Mouse (Mus musculus) liver, embryonic 12.5 days (tissue): Measurements from ENCODE around the gene Ptger4. TPM values are rescaled to one million over a fixed set of nuclear protein-coding genes. Genes with fewer than 3 reads are reported as not detected.
"Not testable (repeated sequence)": the region's sequence is repeated elsewhere in the genome, so short reads cannot be mapped to it uniquely, and the experiment has no call there.

Experiments
- ATAC-seq: fragments of 200-750 bp; cut with Nextera tagmentation; 2 replicates; pipeline ENCODE4 v1.8.0; 2017; ENCODE audit warnings: moderate number of reproducible peaks, mild to moderate bottlenecking, moderate library complexity
- H3K27ac ChIP-seq: fragments of 300-500 bp; sonication (generic); 2 replicates; pipeline ENCODE4 v1.5.1; 2016; ENCODE audit warnings: mild to moderate bottlenecking
- H3K27me3 ChIP-seq: fragments of 300-500 bp; sonication (generic); replicated peaks from 2 replicates; pipeline ENCODE4 v1.6.1; 2016; ENCODE audit warnings: mild to moderate bottlenecking, moderate library complexity
- H3K36me3 ChIP-seq: fragments of 300-500 bp; sonication (generic); 2 replicates; pipeline ENCODE4 v1.6.1; 2016; ENCODE audit warnings: mild to moderate bottlenecking, moderate library complexity
- H3K4me1 ChIP-seq: fragments of 300-500 bp; sonication (generic); 2 replicates; pipeline ENCODE4 v1.6.1; 2016
- H3K4me2 ChIP-seq: fragments of 300-500 bp; sonication (generic); 2 replicates; pipeline ENCODE4 v1.6.1; 2016; ENCODE audit warnings: mild to moderate bottlenecking, moderate library complexity
- H3K4me3 ChIP-seq: fragments of 300-500 bp; sonication (generic); 2 replicates; pipeline ENCODE4 v1.5.1; 2016; ENCODE audit warnings: mild to moderate bottlenecking, moderate library complexity
- H3K9ac ChIP-seq: fragments of 300-500 bp; sonication (generic); 2 replicates; pipeline ENCODE4 v1.6.1; 2016; ENCODE audit warnings: mild to moderate bottlenecking, moderate library complexity
- H3K9me3 ChIP-seq: fragments of 300-500 bp; sonication (generic); replicated peaks from 2 replicates; pipeline ENCODE4 v1.6.1; 2016; ENCODE audit warnings: mild to moderate bottlenecking, moderate library complexity
- WGBS: fragments of 180-500 bp; shearing (Covaris S2); methylation state at CpG from one replicate; pipeline ENCODE4 v1.1.7; 2016; ENCODE audit not compliant: insufficient replicate concordance; 5-methylcytosine and 5-hydroxymethylcytosine counted together
- polyA plus RNA-seq: library from polyadenylated mRNA; unstranded; fragments of >200 nt; fragmentation: Nextera tagmentation; extraction: Ambion mirVana; gene quantifications from 2 replicates; pipeline ENCODE4 v1.2.1, GENCODE M21; 2016

Ptger4 gene
- polyA plus RNA-seq, 1 experiment from 2014 or later, result 2.6 TPM

DNA sequence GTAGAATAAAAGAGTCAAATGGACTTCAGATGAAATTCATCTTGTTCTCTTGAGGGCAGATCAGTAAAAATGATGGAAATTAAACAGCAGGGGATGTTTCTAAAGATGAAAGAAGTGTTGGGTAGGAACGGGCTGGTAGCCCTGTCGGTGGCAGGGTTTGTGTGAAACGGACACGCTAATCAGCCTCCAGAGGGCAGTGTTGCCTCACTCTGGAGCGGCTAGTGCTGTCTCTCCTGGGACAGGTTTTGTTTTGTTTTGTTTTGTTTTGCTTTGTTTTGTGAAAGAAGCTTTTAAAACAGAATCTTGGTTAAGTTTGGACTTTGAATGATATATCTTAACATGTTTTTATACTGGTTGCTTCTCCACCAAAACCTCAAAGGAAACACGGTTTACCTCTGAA lies 7.4 kb downstream of the Ptger4 start:
- Histone ChIP-seq H3K27ac (no peak overlapping the region), H3K36me3 (peaks cover 3% of the 10 kb centered on the region), H3K4me3 (no peak overlapping the region), H3K4me2 (no peak overlapping the region), H3K4me1 (peaks cover 58% of the 10 kb centered on the region), H3K9ac (no peak overlapping the region), H3K9me3 (no peaks in the 10 kb centered on the region), H3K27me3 (no peaks in the 10 kb centered on the region)
- 8% methylated on average over 6 of the region's 6 CpGs for WGBS
- peak; percentile 61; the same call in 1 of the 2 replicates for ATAC-seq

DNA sequence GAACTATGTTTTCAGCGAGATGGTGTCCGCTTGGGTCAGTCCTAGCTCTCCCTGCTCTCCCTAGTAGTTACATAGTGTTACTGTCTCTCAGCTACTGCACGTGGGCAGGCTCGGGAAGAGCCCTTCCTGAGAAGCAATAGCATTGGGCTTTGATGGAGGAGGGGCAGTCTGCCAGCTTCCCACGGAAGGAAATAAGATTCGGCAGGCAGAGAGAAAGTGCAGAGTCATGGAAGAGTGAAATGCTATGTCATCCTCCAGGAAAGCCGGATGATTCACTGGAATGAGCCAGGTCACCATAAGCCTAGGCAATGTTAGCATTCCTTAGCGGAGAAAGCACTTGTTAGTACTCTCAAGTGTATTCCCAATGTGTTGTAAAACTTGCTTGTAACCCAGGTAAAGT lies 8.5 kb downstream of the Ptger4 start:
- no peaks in the 10 kb centered on the region for H3K27me3 ChIP-seq
- H3K4me3 ChIP-seq, result no peak overlapping the region
- no peak overlapping the region for H3K9ac ChIP-seq
- peak; percentile 70 for ATAC-seq
- H3K27ac ChIP-seq, result no peak overlapping the region
- peaks cover 3% of the 10 kb centered on the region for H3K36me3 ChIP-seq
- H3K9me3 ChIP-seq, result no peaks in the 10 kb centered on the region
- H3K4me1 ChIP-seq, result peaks cover 48% of the 10 kb centered on the region
- WGBS, result 29% methylated on average over 8 of the region's 8 CpGs
- H3K4me2 ChIP-seq, result peak overlapping the region; percentile 12; the same call in 1 of the 2 replicates

DNA sequence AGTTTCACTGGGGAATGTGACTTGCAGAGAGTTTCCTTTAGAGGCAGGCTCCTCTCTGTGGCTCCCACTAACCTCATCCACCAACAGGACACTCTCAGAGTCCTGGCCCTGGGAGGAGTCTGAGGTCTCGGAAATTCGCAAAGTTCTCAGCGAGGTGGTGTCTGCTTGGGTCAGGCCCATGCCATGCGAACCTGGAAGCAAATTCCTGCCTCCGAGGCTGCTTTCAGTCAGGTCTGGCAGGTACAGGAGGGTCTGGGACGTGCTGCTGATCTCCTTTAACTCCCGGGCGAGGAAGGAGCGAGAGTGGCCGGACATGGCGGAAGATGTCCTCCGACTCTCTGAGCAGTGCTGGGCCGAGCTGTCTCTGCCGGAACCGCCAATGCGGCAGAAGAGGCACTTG lies 9.3 kb downstream of the Ptger4 start:
- H3K4me1 ChIP-seq, result peaks cover 40% of the 10 kb centered on the region
- no peaks in the 10 kb centered on the region for H3K27me3 ChIP-seq
- H3K4me3 ChIP-seq, result no peak overlapping the region
- 87% methylated on average over 16 of the region's 16 CpGs for WGBS
- no peak overlapping the region for H3K9ac ChIP-seq
- H3K36me3 ChIP-seq, result peaks cover 3% of the 10 kb centered on the region
- H3K4me2 ChIP-seq, result no peak overlapping the region
- H3K27ac ChIP-seq, result no peak overlapping the region
- ATAC-seq, result no peak
- H3K9me3 ChIP-seq, result no peaks in the 10 kb centered on the region

DNA sequence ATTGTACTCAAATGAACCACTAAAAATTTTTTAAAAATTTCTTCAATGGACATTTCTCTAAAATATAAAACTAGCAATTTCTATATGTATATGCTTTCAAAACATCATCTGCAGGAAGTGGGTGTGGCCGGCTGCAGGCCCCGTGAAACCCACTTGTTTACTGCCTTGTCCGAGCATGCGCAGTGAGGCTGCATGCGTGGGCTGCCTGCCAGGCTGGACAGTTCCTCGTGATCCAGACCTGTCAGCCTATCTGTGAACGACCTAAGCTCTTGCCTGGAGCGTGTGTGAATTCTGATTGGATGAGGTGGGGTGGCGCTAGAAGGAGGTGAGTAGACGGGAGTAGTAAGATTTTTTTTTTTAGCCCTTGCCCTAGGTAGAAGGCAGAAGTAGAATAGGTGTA lies 13.2 kb downstream of the Ptger4 start:
- H3K27me3 ChIP-seq, H3K36me3 ChIP-seq, H3K4me1 ChIP-seq, H3K4me3 ChIP-seq, H3K9ac ChIP-seq, ATAC-seq, H3K4me2 ChIP-seq, H3K27ac ChIP-seq, H3K9me3 ChIP-seq: not testable (repeated sequence)
- WGBS, result 67% methylated on average over 10 of the region's 10 CpGs

DNA sequence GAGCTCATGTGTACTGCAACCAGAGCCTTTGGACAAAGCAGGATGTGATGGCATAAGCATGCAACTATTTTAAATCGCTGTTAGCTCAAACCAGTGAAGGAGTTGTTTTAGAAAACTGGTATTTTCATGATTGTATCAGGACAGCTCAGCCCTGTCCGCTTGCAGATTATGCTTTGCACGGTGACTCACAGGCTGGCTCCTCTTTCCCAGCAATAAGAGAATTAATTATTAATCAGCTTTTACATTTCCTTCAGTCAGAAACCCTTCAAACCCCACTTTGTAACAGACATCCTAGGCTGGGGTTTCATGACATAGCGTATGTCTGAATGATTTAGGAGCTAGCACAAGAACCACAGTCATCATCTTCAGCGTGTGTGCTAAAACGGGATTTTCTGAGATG lies 23.5 kb downstream of the Ptger4 start:
- 79% methylated on average over 6 of the region's 6 CpGs for WGBS
- peaks cover 8% of the 10 kb centered on the region; the same call in 1 of the 2 replicates for H3K36me3 ChIP-seq

DNA sequence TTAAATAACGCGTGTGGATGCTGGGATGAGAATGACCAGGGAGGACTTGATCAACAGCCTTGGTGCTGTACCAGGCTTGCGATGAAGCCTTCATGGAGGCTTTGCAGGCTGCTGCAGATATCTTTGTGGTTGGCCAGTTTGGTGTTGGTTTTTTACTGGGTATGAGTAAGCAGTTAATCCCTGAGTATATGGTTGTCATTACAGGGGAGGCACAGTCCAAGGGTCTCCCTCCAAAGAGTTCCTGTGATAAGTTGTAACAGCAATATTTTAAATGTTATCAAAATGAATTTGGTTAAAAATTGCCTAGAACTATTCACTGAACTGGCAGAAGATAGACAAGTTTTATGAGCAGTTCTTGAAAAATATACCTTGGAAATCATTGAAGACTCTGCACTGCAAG lies 34.9 kb downstream of the Ptger4 start:
- no peak for ATAC-seq
- no peak overlapping the region for H3K4me3 ChIP-seq
- peaks cover 11% of the 10 kb centered on the region; the same call in 1 of the 2 replicates for H3K36me3 ChIP-seq
- H3K27me3 ChIP-seq, result no peaks in the 10 kb centered on the region
- H3K27ac ChIP-seq, result no peak overlapping the region
- H3K9ac ChIP-seq, result no peak overlapping the region
- 77% methylated on average over 3 of the region's 3 CpGs for WGBS
- H3K4me2 ChIP-seq, result no peak overlapping the region
- 0 out of 2 replicates have a peak, but pooled peaks cover 3% of the 10 kb centered on the region for H3K4me1 ChIP-seq
- no peaks in the 10 kb centered on the region for H3K9me3 ChIP-seq

More for the DNA sequence above, 23.5 kb downstream of the Ptger4 start:
- no peak overlapping the region for H3K27ac ChIP-seq
- no peaks in the 10 kb centered on the region for H3K27me3 ChIP-seq
- ATAC-seq, result no peak
- no peak overlapping the region for H3K9ac ChIP-seq
- no peak overlapping the region for H3K4me3 ChIP-seq
- H3K4me2 ChIP-seq, result no peak overlapping the region
- H3K9me3 ChIP-seq, result no peaks in the 10 kb centered on the region
- H3K4me1 ChIP-seq, result 0 out of 2 replicates have a peak, but pooled peaks cover 6% of the 10 kb centered on the region

DNA sequence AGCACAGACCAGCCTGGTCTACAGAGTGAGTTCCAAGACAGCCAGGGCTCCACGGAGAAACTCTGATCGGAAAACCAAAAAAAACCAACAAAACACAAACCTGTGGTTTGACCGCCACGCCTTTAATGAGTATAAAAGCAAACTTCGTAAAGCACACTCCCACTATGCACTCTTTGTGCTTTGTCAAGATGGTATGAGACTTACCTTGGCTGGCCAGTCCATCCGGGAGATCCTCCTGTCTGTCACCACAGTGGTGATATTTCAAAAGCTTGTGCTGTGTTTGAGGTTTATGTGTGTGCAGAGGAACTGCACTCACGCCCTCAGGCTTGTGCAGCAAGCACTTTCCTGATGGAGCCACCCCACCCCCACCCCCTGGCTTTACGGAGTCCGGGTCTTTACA lies 38.8 kb downstream of the Ptger4 start:
- no peaks in the 10 kb centered on the region for H3K27me3 ChIP-seq
- no peak overlapping the region for H3K4me3 ChIP-seq
- H3K9me3 ChIP-seq, result no peaks in the 10 kb centered on the region
- no peak overlapping the region for H3K27ac ChIP-seq
- 0 out of 2 replicates have a peak, but pooled peaks cover 7% of the 10 kb centered on the region for H3K4me1 ChIP-seq
- 78% methylated on average over 9 of the region's 9 CpGs for WGBS
- H3K36me3 ChIP-seq, result peaks cover 3% of the 10 kb centered on the region; the same call in 1 of the 2 replicates
- no peak overlapping the region for H3K9ac ChIP-seq
- H3K4me2 ChIP-seq, result no peak overlapping the region
- ATAC-seq, result no peak

DNA sequence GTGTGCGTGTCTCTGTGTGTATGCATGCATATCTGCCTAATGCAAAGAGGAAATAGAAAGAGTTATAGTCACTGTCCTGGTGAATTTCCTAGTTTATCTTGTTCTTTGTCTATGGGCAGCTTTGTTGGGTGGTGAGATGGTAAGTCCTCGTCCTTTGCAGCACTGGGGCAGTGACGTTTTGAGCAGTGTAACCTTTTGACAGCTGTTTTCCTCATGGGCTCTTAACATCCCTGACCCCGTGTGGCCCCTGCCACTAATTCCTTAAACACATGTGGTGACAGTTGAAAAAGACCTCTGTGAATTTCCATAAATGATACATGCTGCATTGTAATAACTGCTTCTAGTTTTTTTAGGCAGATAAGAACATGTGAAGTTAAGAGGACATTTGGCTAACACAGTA lies 47.3 kb downstream of the Ptger4 start:
- H3K27ac ChIP-seq, result no peak overlapping the region
- H3K4me1 ChIP-seq, result peaks cover 48% of the 10 kb centered on the region
- ATAC-seq, result no peak
- H3K9me3 ChIP-seq, result no peaks in the 10 kb centered on the region
- no peaks in the 10 kb centered on the region for H3K27me3 ChIP-seq
- 54% methylated on average over 4 of the region's 4 CpGs for WGBS
- H3K4me3 ChIP-seq, result no peak overlapping the region
- H3K36me3 ChIP-seq, result peaks cover 14% of the 10 kb centered on the region
- no peak overlapping the region for H3K9ac ChIP-seq
- H3K4me2 ChIP-seq, result no peak overlapping the region

DNA sequence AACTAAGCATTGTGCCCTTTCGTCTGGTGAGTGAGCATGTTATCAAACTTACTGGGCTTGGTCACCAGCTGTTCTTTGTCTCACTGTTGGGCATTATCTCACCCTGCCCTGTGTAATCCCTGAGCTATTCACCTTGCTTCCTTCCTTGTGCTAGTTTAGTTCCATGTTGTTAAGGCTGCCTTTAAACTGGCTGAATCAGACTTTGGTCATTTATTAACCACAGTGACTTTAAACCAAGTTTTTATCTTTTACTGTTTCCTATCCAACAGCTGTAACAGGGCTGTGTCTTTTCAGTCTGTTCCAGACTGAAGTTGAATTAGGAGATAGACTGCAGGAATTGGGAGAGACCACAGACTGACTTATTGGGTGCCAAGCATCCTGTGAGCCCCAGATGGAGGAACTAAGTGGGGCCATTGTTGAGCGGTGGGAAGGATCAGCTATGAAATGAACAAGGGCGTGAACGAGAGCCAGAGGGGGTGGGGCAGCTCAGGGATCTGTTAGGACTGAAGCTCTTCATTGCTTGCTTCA lies 47.9 kb downstream of the Ptger4 start:
- ATAC-seq, result peak; percentile 66
- 21% methylated on average over 4 of the region's 4 CpGs for WGBS
- H3K9ac ChIP-seq, result no peak overlapping the region
- peaks cover 44% of the 10 kb centered on the region for H3K4me1 ChIP-seq
- H3K9me3 ChIP-seq, result no peaks in the 10 kb centered on the region
- H3K4me2 ChIP-seq, result peak overlapping the region; percentile 26
- H3K4me3 ChIP-seq, result no peak overlapping the region
- peaks cover 20% of the 10 kb centered on the region for H3K36me3 ChIP-seq
- no peaks in the 10 kb centered on the region for H3K27me3 ChIP-seq
- peak overlapping the region; percentile 50 for H3K27ac ChIP-seq

DNA sequence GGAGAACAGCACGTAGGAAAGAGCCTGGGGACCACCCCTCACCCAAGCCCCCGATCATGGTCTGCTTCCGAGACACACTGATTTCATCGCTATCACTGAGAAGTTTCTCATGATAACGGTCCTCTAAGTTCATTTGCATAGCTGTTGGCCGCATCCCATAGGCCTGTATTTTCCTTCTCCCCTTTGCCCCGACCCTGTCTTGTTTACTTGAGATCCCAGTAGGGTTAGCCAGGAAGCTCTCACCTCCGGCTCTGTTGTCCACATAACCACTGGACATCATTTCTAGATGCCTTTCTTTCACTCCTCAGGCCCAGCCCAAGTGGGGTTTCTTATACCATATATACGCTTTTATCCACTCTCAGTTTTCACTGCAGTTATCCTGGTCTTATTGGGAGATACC lies 49.1 kb downstream of the Ptger4 start:
- no peak for ATAC-seq
- H3K27ac ChIP-seq, result no peak overlapping the region
- H3K4me2 ChIP-seq, result no peak overlapping the region

DNA sequence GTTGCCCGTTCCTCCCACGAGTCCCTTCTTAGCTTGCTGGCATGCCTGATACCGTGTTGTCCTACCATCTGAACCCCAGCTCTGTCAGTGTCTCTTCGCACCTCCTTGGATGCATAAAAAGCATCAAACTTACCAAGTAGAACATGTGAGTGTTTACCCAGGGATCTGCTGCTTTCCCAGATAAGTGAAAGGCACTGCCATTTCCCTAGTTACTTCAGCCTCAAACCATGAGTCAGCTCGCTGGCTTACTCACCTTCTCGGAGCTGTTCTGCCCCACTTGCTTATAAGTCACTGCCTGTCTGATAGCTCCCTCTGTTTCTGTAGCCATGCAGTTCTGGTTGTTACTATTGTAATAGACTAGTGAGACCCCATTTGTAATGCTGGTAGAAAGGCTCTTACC lies 49.5 kb downstream of the Ptger4 start:
- Histone ChIP-seq H3K27ac (no peak overlapping the region; the same call in 1 of the 2 replicates), H3K4me1 (peaks cover 41% of the 10 kb centered on the region), H3K36me3 (peaks cover 30% of the 10 kb centered on the region), H3K4me3 (no peak overlapping the region), H3K9ac (no peak overlapping the region), H3K9me3 (no peaks in the 10 kb centered on the region), H3K4me2 (no peak overlapping the region), H3K27me3 (no peaks in the 10 kb centered on the region)
- 70% methylated on average over 6 of the region's 6 CpGs for WGBS
- no peak; the same call in 1 of the 2 replicates for ATAC-seq

More for the DNA sequence above, 49.1 kb downstream of the Ptger4 start:
- no peaks in the 10 kb centered on the region for H3K27me3 ChIP-seq
- WGBS, result 76% methylated on average over 9 of the region's 9 CpGs
- no peak overlapping the region for H3K4me3 ChIP-seq
- H3K9ac ChIP-seq, result no peak overlapping the region
- peaks cover 26% of the 10 kb centered on the region for H3K36me3 ChIP-seq
- H3K4me1 ChIP-seq, result peaks cover 41% of the 10 kb centered on the region
- no peaks in the 10 kb centered on the region for H3K9me3 ChIP-seq

DNA sequence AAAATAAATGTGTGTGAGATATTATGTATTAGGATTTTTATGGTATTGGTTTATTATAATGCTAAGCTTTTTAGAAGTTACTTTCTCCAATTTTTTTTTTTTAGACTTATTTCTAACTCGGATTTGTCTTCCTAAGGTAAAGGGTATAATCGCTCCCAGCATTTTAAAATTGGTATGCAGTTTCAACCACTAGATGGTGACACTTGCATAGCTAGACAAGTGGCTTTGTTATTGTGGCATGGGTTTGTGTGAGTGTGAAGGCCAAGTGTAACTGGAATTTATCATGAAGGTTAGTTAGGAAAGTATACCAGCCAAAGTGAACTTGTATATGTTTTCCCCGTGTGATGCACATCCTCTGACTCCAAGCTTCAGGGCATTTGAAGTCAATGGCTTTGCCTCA lies 50.2 kb downstream of the Ptger4 start:
- H3K27ac ChIP-seq, result no peak overlapping the region
- no peaks in the 10 kb centered on the region for H3K9me3 ChIP-seq
- H3K27me3 ChIP-seq, result no peaks in the 10 kb centered on the region
- no peak overlapping the region for H3K4me2 ChIP-seq
- H3K9ac ChIP-seq, result no peak overlapping the region
- 73% methylated on average over 3 of the region's 3 CpGs for WGBS
- no peak overlapping the region for H3K4me3 ChIP-seq
- peaks cover 41% of the 10 kb centered on the region for H3K4me1 ChIP-seq
- no peak for ATAC-seq
- H3K36me3 ChIP-seq, result peaks cover 31% of the 10 kb centered on the region
